Mouse (Mus musculus) liver, embryonic 15.5 days (tissue): ENCODE measurements around the gene Gm20388. TPM values are rescaled to one million over a fixed set of nuclear protein-coding genes. Genes with fewer than 3 reads are reported as not detected.

Experiments
- ATAC-seq: fragments of 200-750 bp; cut with Nextera tagmentation; 2 replicates; pipeline ENCODE4 v1.8.0; 2017; ENCODE audit warnings: moderate number of reproducible peaks, mild to moderate bottlenecking, moderate library complexity; ENCODE audit not compliant: insufficient read depth
- H3K27ac ChIP-seq: fragments of 300-500 bp; sonication (generic); replicated peaks from 2 replicates; pipeline ENCODE4 v1.5.1; 2015; ENCODE audit warnings: mild to moderate bottlenecking, inconsistent platforms
- H3K27me3 ChIP-seq: fragments of 300-500 bp; sonication (generic); 2 replicates; pipeline ENCODE4 v1.6.1; 2015; ENCODE audit warnings: mild to moderate bottlenecking, inconsistent platforms
- H3K36me3 ChIP-seq: fragments of 300-500 bp; sonication (generic); replicated peaks from 2 replicates; pipeline ENCODE4 v1.6.1; 2015; ENCODE audit warnings: moderate library complexity, mild to moderate bottlenecking, inconsistent platforms
- H3K4me1 ChIP-seq: fragments of 300-500 bp; sonication (generic); replicated peaks from 2 replicates; pipeline ENCODE4 v1.6.1; 2015; ENCODE audit warnings: inconsistent platforms
- H3K4me2 ChIP-seq: fragments of 300-500 bp; sonication (generic); 2 replicates; pipeline ENCODE4 v1.6.1; 2015; ENCODE audit warnings: moderate library complexity, mild to moderate bottlenecking, inconsistent platforms
- H3K4me3 ChIP-seq: fragments of 300-500 bp; sonication (generic); replicated peaks from 2 replicates; pipeline ENCODE4 v1.5.1; 2015; ENCODE audit warnings: mild to moderate bottlenecking, inconsistent platforms
- H3K9ac ChIP-seq: fragments of 300-500 bp; sonication (generic); 2 replicates; pipeline ENCODE4 v1.6.1; 2015; ENCODE audit warnings: moderate library complexity, mild to moderate bottlenecking, inconsistent platforms
- H3K9me3 ChIP-seq: fragments of 300-500 bp; sonication (generic); replicated peaks from 2 replicates; pipeline ENCODE4 v1.6.1; 2016; ENCODE audit warnings: inconsistent platforms
- WGBS: fragments of 180-500 bp; shearing (Covaris S2); methylation state at CpG from one replicate; pipeline ENCODE4 v1.1.7; 2015; ENCODE audit warnings: mixed read lengths; ENCODE audit not compliant: insufficient replicate concordance; 5-methylcytosine and 5-hydroxymethylcytosine counted together
- polyA plus RNA-seq: library from polyadenylated mRNA; unstranded; fragments of >200 nt; fragmentation: Nextera tagmentation; extraction: Ambion mirVana; gene quantifications from 2 replicates; pipeline ENCODE4 v1.2.1, GENCODE M21; 2015

The Gm20388 gene
- polyA plus RNA-seq, 1 experiment from 2014 or later: not detected

- Histone ChIP-seq H3K9me3 (no peaks in the 10 kb centered on the region), H3K4me1 (no peaks in the 10 kb centered on the region), H3K4me3 (no peak overlapping the region), H3K36me3 (no peaks in the 10 kb centered on the region), H3K27ac (no peak overlapping the region), H3K4me2 (no peak overlapping the region), H3K9ac (no peak overlapping the region), H3K27me3 (no peaks in the 10 kb centered on the region)
- 48% methylated on average over 6 of the region's 6 CpGs for WGBS
- ATAC-seq: no peak
These were observed 290.7 kb downstream of the Gm20388 start for GRCm38 (mm10) chr8:120201351-120201750.

GRCm38 (mm10) chr8:120202546-120202945 is 291.9 kb downstream of the Gm20388 start:
- Histone ChIP-seq H3K27ac (no peak overlapping the region), H3K27me3 (no peaks in the 10 kb centered on the region), H3K4me3 (no peak overlapping the region), H3K9me3 (no peaks in the 10 kb centered on the region), H3K9ac (no peak overlapping the region), H3K4me1 (no peaks in the 10 kb centered on the region), H3K36me3 (no peaks in the 10 kb centered on the region), H3K4me2 (no peak overlapping the region)
- ATAC-seq: no peak
- WGBS: 42% methylated on average over 3 of the region's 3 CpGs

DNA sequence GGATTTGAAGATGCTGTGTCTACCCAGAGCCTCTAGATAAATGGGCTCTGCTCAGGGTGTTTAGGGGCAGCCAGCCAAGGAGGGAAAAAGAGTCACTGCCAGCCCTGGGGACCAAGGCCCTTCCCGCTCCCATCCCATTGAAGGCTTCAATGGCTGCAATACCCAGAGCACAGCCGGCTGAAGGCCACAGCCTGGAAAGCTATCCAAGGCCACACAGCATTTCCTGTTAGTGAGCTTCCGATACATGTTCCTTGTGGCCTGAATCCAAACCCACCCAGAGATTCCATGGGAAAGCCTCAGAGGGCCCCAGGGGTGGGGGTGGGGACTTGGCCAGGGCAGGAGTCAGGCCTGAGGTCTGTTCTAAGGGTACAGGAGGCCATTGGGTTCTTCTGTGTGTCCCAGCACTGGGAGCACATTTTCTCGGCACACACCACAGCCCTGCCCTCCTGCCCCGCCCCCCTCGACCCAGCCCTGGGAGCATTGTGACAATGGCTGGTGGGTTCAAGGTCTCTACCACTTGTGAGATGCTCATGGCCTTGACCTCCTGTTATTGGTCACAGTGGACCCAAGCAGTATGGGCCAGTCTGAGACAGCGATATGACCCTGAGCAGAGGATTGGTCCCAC is 294.2 kb downstream of the Gm20388 start:
- Histone ChIP-seq H3K27ac (no peak overlapping the region), H3K4me3 (no peak overlapping the region), H3K4me2 (no peak overlapping the region)

GRCm38 (mm10) chr8:120205916-120206315 is 295.3 kb downstream of the Gm20388 start:
- H3K9me3 ChIP-seq: no peaks in the 10 kb centered on the region
- no peak for ATAC-seq
- WGBS: 43% methylated on average over 9 of the region's 9 CpGs
- no peak overlapping the region for H3K27ac ChIP-seq
- H3K36me3 ChIP-seq: no peaks in the 10 kb centered on the region
- no peaks in the 10 kb centered on the region for H3K4me1 ChIP-seq
- H3K4me2 ChIP-seq: no peak overlapping the region
- no peak overlapping the region for H3K4me3 ChIP-seq
- no peak overlapping the region for H3K9ac ChIP-seq
- peaks cover 6% of the 10 kb centered on the region for H3K27me3 ChIP-seq

More for the DNA sequence above, 294.2 kb downstream of the Gm20388 start:
- 54% methylated on average over 7 of the region's 7 CpGs for WGBS
- H3K4me1 ChIP-seq: no peaks in the 10 kb centered on the region
- H3K9ac ChIP-seq: no peak overlapping the region
- peaks cover 1% of the 10 kb centered on the region; the same call in 1 of the 2 replicates for H3K27me3 ChIP-seq
- no peak for ATAC-seq
- no peaks in the 10 kb centered on the region for H3K36me3 ChIP-seq
- H3K9me3 ChIP-seq: no peaks in the 10 kb centered on the region

GRCm38 (mm10) chr8:120207364-120207763 is 296.7 kb downstream of the Gm20388 start:
- Histone ChIP-seq H3K27ac (no peak overlapping the region), H3K27me3 (peaks cover 6% of the 10 kb centered on the region), H3K4me1 (no peaks in the 10 kb centered on the region), H3K9ac (no peak overlapping the region), H3K4me2 (no peak overlapping the region), H3K9me3 (no peaks in the 10 kb centered on the region), H3K4me3 (no peak overlapping the region), H3K36me3 (no peaks in the 10 kb centered on the region)
- no peak for ATAC-seq
- whole genome bisulfite sequencing: 66% methylated on average over 8 of the region's 8 CpGs

GRCm38 (mm10) chr8:120208113-120208512 is 297.5 kb downstream of the Gm20388 start:
- Histone ChIP-seq H3K4me2 (no peak overlapping the region), H3K4me3 (no peak overlapping the region), H3K9me3 (no peaks in the 10 kb centered on the region), H3K27ac (no peak overlapping the region), H3K36me3 (no peaks in the 10 kb centered on the region), H3K9ac (no peak overlapping the region), H3K27me3 (peaks cover 6% of the 10 kb centered on the region), H3K4me1 (no peaks in the 10 kb centered on the region)
- 57% methylated on average over 11 of the region's 11 CpGs for WGBS
- ATAC-seq: no peak

GRCm38 (mm10) chr8:120211345-120211744 is 300.7 kb downstream of the Gm20388 start:
- Histone ChIP-seq H3K9ac (no peak overlapping the region), H3K36me3 (no peaks in the 10 kb centered on the region)
- 6% methylated on average over 4 of the region's 4 CpGs for WGBS

DNA sequence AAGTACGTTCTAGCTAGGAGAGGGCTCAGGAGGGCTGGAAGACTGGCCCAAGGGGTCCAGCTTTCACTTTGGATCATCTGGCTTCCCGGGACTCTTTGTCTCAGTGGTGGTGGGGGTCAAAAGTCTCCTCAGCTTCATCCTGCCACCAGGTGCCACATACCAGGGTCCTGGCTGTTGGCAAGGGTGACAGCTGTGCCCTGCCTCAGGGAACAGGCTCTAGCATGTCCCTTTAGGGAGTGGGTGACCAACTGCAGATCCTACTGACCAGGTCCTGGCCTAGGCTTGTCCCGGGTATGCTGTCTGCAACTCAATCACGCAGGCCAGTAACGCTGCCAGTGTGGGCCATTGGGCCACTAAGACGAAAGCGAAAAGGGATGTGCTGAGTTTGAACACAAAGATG is 302.0 kb downstream of the Gm20388 start:
- 76% methylated on average over 7 of the region's 7 CpGs for WGBS
- Histone ChIP-seq H3K4me2 (no peak overlapping the region), H3K9ac (no peak overlapping the region), H3K4me3 (no peak overlapping the region), H3K36me3 (no peaks in the 10 kb centered on the region), H3K4me1 (no peaks in the 10 kb centered on the region), H3K27me3 (peaks cover 6% of the 10 kb centered on the region), H3K9me3 (no peaks in the 10 kb centered on the region), H3K27ac (no peak overlapping the region)
- no peak for ATAC-seq

More at GRCm38 (mm10) chr8:120211345-120211744, 300.7 kb downstream of the Gm20388 start:
- Histone ChIP-seq H3K4me3 (no peak overlapping the region), H3K27ac (no peak overlapping the region), H3K4me1 (no peaks in the 10 kb centered on the region), H3K9me3 (no peaks in the 10 kb centered on the region), H3K27me3 (peaks cover 6% of the 10 kb centered on the region), H3K4me2 (no peak overlapping the region)
- no peak for ATAC-seq

DNA sequence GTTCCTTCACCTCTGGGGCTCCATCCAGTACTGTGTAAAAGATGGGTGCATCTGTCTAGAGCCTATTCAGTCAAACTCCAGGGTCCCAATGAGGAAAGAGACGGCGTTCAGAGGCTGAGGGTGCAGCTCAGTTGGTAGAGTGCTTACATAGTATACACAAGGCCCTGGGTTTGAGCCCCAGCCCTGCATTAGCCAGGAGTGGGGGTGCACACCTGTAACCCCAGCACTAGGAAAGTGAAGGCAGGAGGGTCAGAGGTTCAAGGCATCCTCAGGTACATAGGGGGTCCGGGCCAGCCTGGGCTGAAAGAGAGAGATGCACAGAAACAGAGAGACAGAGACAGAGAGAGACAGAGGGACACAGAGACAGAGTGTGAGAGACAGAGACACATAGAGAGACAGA is 302.6 kb downstream of the Gm20388 start:
- H3K27ac ChIP-seq: no peak overlapping the region
- peaks cover 6% of the 10 kb centered on the region for H3K27me3 ChIP-seq
- no peaks in the 10 kb centered on the region for H3K9me3 ChIP-seq
- H3K4me2 ChIP-seq: no peak overlapping the region
- H3K9ac ChIP-seq: no peak overlapping the region
- no peaks in the 10 kb centered on the region for H3K36me3 ChIP-seq
- 67% methylated on average over 3 of the region's 3 CpGs for WGBS
- H3K4me1 ChIP-seq: no peaks in the 10 kb centered on the region
- ATAC-seq: no peak
- H3K4me3 ChIP-seq: no peak overlapping the region

GRCm38 (mm10) chr8:120213939-120214338 is 303.3 kb downstream of the Gm20388 start:
- Histone ChIP-seq H3K4me2 (no peak overlapping the region), H3K4me1 (no peaks in the 10 kb centered on the region), H3K9ac (no peak overlapping the region), H3K27me3 (peaks cover 6% of the 10 kb centered on the region), H3K9me3 (no peaks in the 10 kb centered on the region), H3K36me3 (no peaks in the 10 kb centered on the region), H3K27ac (no peak overlapping the region), H3K4me3 (no peak overlapping the region)
- WGBS: 59% methylated on average over 5 of the region's 5 CpGs
- no peak for ATAC-seq

DNA sequence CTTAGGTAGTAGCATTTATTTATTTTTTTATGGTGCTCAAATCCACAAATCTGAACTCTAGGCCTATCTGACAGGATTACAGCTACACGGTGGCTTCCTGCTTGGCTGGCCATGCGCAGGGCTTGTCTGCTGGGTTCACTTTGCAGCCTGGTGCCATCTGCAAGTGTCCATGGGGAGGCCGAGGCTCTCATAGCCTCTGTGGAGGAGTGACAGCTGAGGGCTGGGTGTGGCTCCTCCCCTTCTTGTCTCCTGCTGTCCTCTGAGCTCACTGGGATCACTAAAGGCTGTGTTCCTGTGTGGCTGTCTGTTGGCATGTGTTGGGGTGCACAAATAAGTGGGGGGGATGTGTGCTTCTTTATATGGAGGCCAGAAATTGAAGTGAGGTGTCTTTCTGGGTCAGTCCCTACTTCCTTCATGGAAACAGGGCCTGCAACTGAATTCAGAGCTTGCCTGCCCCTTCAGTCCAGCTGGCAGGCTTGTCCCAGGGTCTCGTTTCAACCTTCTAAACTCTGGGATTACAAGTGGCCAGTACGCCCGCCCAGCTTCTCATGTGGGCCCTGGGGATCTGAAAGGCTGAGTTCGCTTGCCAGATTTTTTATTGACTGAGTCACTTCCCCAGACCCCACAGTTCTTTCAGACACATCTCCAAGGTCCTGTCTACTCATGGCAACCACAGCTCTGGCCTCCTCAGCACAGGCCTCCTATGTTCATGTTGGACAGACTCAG is 304.9 kb downstream of the Gm20388 start:
- Histone ChIP-seq H3K27me3 (no peaks in the 10 kb centered on the region), H3K4me2 (no peak overlapping the region), H3K27ac (no peak overlapping the region), H3K9ac (no peak overlapping the region), H3K9me3 (no peaks in the 10 kb centered on the region), H3K36me3 (no peaks in the 10 kb centered on the region), H3K4me3 (no peak overlapping the region), H3K4me1 (no peaks in the 10 kb centered on the region)
- ATAC-seq: no peak
- 45% methylated on average over 7 of the region's 7 CpGs for WGBS
